In genomic region chr5:124293967-124294366, GRCm38 (mm10) we compare ENCODE assay signal across 11 mouse cellular contexts.
"Had no signal": no experiment of that assay in that cellular context is flagged by ENCODE, and none has a peak within 500 bp of the region (broad histone marks: within the 10 kb centered on the region; RNA-seq: fewer than 3 reads in every experiment).

No protein-coding gene starts in this region.

- H3K4me3 ChIP-seq: liver, embryonic 13.5 days had no signal

- DNase-seq: kidney, postnatal 14 days; kidney, postnatal 4 days; liver, embryonic 13.5 days; lung, adult 2 months; lung, postnatal 14 days; lung, postnatal 4 days; midbrain, embryonic 14.5 days; right cerebral cortex, postnatal 4 days; thymus, postnatal 25 days had no signal

- H3K27me3 ChIP-seq: liver, embryonic 13.5 days had no signal

- H3K9me3 ChIP-seq: liver, embryonic 13.5 days had no signal

- H3K9ac ChIP-seq: liver, embryonic 13.5 days had no signal

- H3K4me1 ChIP-seq: liver, embryonic 13.5 days had no signal

- H3K4me2 ChIP-seq: liver, embryonic 13.5 days; midbrain, embryonic 11.5 days had no signal

- H3K27ac ChIP-seq: liver, embryonic 13.5 days; stomach, postnatal 0 days had no signal
